Mouse (Mus musculus) CD4-positive, CD25-positive, alpha-beta regulatory T cell (primary cell): ENCODE data around the gene Olfr47. TPM values are rescaled to one million over a fixed set of nuclear protein-coding genes. Genes with fewer than 3 reads are reported as not detected.

Experiments used
- polyA plus RNA-seq: library from polyadenylated mRNA; unstranded; fragments of 100-300 nt; shearing (Covaris generic); gene quantifications from one replicate; pipeline ENCODE4 v1.2.1, GENCODE M21; 2017

Olfr47 gene
- not detected for polyA plus RNA-seq

DNA sequence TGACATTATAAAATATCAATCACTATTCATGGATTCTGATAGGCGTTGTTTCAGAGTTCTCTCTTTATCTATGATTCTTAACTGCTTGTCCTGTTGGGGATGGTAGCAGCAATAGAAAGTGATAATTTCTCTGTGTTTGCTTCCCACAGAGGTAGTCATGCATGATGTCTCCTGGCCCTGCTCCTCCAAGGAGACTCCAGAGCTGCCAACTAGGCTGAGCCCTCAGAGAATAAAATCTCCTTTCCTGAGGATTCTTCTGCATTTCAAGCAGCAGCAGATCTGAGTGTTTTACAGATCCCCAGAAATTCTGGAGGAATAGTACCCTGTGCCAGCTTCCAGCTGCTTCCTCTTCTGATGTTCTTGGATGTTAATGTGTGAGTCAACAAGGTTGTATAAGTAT, at the start of gene Olfr47:
TSS of gene Olfr47 (plus strand) at position 275 of the 400 bp plus-strand sequence.

DNA sequence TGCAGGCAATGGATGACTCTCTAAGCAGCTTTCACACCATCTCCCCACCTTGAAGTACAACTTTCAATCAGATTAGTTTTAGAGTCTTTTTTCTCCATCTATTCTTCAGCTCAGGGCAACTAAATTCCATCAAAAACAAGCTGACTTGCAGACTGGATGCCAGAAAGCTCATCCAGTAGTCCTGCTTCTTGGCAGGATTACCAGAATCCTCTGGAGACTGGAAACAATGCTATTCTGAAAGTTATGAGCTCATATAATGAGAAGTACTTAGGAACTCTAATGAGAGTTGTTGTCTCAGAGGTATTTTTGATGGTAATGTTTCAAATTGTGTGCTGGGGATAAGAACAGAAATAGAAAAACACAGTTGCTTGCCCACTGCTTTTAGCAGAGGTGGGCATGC, 34.5 kb upstream of the Olfr47 start, which contains the start of gene Olfr435:
TSS of gene Olfr435 (plus strand) at position 366 of the 400 bp plus-strand sequence.

DNA sequence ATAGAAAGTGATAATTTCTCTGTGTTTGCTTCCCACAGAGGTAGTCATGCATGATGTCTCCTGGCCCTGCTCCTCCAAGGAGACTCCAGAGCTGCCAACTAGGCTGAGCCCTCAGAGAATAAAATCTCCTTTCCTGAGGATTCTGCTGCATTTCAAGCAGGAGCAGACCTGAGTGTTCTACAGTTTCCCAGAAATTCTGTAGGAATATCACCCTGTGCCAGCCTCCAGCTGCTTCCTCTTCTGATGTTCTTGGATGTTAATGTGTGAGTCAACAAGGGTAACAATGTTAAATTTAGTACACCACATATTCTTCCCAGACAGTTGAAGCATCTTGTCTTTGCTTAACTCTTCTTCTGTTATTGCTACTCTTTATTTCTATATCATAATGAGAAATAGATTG, 18.5 kb upstream of the Olfr47 start, which contains the start of gene Olfr434:
TSS of gene Olfr434 (plus strand) at position 149 of the 400 bp plus-strand sequence.

DNA sequence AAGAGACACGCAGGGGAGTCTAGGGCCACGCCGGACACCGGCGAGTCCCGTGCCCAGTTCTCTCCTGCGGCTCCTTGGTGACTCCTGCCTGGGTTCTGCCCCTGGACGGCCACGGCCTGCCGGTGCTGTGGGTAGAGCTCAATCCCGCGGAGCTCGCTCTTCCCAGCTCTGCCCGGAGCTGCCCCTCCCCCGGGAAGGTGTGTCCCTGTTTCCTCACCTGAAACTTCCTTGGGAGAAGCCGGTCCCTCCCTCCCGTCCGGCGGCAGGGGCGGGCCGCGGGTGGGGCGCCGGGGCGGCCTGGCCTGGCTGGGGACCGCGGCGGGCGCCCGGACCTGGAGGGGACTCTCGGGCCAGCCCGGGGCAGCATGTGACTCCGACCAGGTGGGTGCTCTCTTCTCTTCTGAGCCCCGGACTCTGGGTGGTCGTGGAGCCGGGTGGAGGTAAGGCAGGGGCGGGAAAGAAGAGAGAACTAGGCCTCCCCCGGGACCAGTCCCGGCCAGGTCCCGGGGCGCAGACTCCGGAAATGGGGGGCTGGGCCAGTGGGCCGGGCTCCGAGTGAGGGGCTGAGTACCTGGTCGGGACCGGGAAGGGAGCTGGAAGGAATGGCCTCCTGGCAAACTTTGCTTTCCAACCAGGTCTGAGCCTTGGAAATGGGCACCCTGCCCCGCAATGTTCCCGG, 34.2 kb downstream of the Olfr47 start, which contains the start of gene Arhgef5:
TSS of gene Arhgef5 (plus strand) at position 220 of the 679 bp plus-strand sequence.

Other genes with a start within 250 kb of the Olfr47 start
- gene Olfr441, start 125.2 kb upstream of the Olfr47 start, polyA plus RNA-seq = not detected
- gene Olfr237-ps1, start 85.0 kb upstream of the Olfr47 start, polyA plus RNA-seq = 0.06 TPM
- not detected for gene Olfr437, start 68.2 kb upstream of the Olfr47 start, polyA plus RNA-seq
- gene Olfr13, start 59.4 kb upstream of the Olfr47 start, polyA plus RNA-seq = not detected
- not detected for gene Olfr435, start 34.4 kb upstream of the Olfr47 start, polyA plus RNA-seq
- not detected for gene Olfr434, start 18.5 kb upstream of the Olfr47 start, polyA plus RNA-seq
- gene Arhgef5, start 34.1 kb downstream of the Olfr47 start, polyA plus RNA-seq = 4.1 TPM
- gene Nobox, start 78.0 kb downstream of the Olfr47 start, polyA plus RNA-seq = not detected